Comparison of ENCODE assay signal across 8 mouse cellular contexts in genomic region chr13:59585648-59586005, GRCm38 (mm10). TPM values are rescaled to one million over a fixed set of nuclear protein-coding genes. Genes with fewer than 3 reads are reported as not detected.
DNase-seq lines count a peak whose midpoint lies in the region; ATAC-seq and TF ChIP-seq lines count a peak whose summit lies in the region.

No protein-coding gene starts in this region.

- H3K4me3 ChIP-seq in kidney, embryonic 15.5 days (replicated peaks): peak overlapping the region; percentile 76
- peak overlapping the region; percentile 71 to 100 for H3K4me3 ChIP-seq in ES-E14 (ENCODE audit: insufficient read depth in 1 of 2, low read depth in 1 of 2, low read length in 2 of 2, poor library complexity in 1 of 2, severe bottlenecking in 1 of 2)
- H3K4me3 ChIP-seq in cortical plate, adult 2 months (ENCODE audit: insufficient read depth, low read length): peak overlapping the region; percentile 71
- H3K4me3 ChIP-seq in heart, embryonic 15.5 days: peak overlapping the region; percentile 79
- peak overlapping the region; percentile 90 for H3K4me3 ChIP-seq in liver, embryonic 12.5 days
- H3K4me3 ChIP-seq in neural tube, embryonic 14.5 days (ENCODE audit: low read depth, low read length): peak overlapping the region; percentile 92

- H3K36me3 ChIP-seq in kidney, embryonic 15.5 days: peaks cover 33% of the 10 kb centered on the region
- H3K36me3 ChIP-seq in ES-E14 (ENCODE audit: control insufficient read depth, insufficient read depth, low read length, poor library complexity, severe bottlenecking): peaks cover 4% of the 10 kb centered on the region
- peaks cover 18% of the 10 kb centered on the region for H3K36me3 ChIP-seq in heart, embryonic 15.5 days
- H3K36me3 ChIP-seq in liver, embryonic 12.5 days: peaks cover 28% of the 10 kb centered on the region
- peaks cover 12% of the 10 kb centered on the region for H3K36me3 ChIP-seq in neural tube, embryonic 14.5 days (ENCODE audit: control insufficient read depth, insufficient read depth, low read length)

- H3K4me1 ChIP-seq in kidney, embryonic 15.5 days: peaks cover 30% of the 10 kb centered on the region
- H3K4me1 ChIP-seq in ES-E14 (ENCODE audit: control insufficient read depth in 2 of 2, insufficient read depth in 2 of 2, low read length in 2 of 2, poor library complexity in 1 of 2): peaks cover 2 to 5% of the 10 kb centered on the region in 2 experiments; a peak in 2 of 4 replicates
- H3K4me1 ChIP-seq in cortical plate, adult 2 months (ENCODE audit: control insufficient read depth, insufficient read depth, low read length): peaks cover 4% of the 10 kb centered on the region; the same call in 1 of the 2 replicates
- peaks cover 23% of the 10 kb centered on the region for H3K4me1 ChIP-seq in heart, embryonic 15.5 days (replicated peaks)
- H3K4me1 ChIP-seq in liver, embryonic 12.5 days: peaks cover 39% of the 10 kb centered on the region
- H3K4me1 ChIP-seq in neural tube, embryonic 14.5 days (ENCODE audit: control insufficient read depth, insufficient read depth, low read length): peaks cover 22% of the 10 kb centered on the region

- H3K27ac ChIP-seq in kidney, embryonic 15.5 days: peak overlapping the region; percentile 70
- H3K27ac ChIP-seq in ES-E14 (ENCODE audit: insufficient read depth, low read depth, low read length, poor library complexity, severe bottlenecking): peak overlapping the region; percentile 76
- H3K27ac ChIP-seq in cortical plate, adult 2 months (ENCODE audit: insufficient read depth, low read length): no peak overlapping the region
- peak overlapping the region; percentile 76 for H3K27ac ChIP-seq in heart, embryonic 15.5 days
- peak overlapping the region; percentile 78 for H3K27ac ChIP-seq in liver, embryonic 12.5 days
- H3K27ac ChIP-seq in neural tube, embryonic 14.5 days (ENCODE audit: low read depth, low read length): peak overlapping the region; percentile 80

- no peak for TF ChIP-seq CTCF in cortical plate, adult 2 months (IDR thresholded peaks at IDR 0.05; ENCODE audit: extremely low read depth, insufficient read depth, low read length)

- ATAC-seq in kidney, embryonic 15.5 days (replicated peaks; ENCODE audit: low FRiP score): no peak
- no peak for ATAC-seq in heart, embryonic 15.5 days (replicated peaks; ENCODE audit: insufficient number of reproducible peaks, insufficient read depth, low FRiP score, low read depth)
- no peak; the same call in 1 of the 2 replicates for ATAC-seq in liver, embryonic 12.5 days
- ATAC-seq in neural tube, embryonic 14.5 days (ENCODE audit: low read depth): no peak
- no peak for ATAC-seq in megakaryocyte-erythroid progenitor cell, adult 5-6 weeks (replicated peaks; ENCODE audit: low FRiP score, low TSS enrichment, poor library complexity, severe bottlenecking)

- peak overlapping the region; percentile 77 for H3K9ac ChIP-seq in kidney, embryonic 15.5 days
- peak overlapping the region; percentile 99 for H3K9ac ChIP-seq in ES-E14 (ENCODE audit: insufficient read depth, low read depth, low read length, poor library complexity, severe bottlenecking)
- peak overlapping the region; percentile 87 for H3K9ac ChIP-seq in heart, embryonic 15.5 days
- H3K9ac ChIP-seq in liver, embryonic 12.5 days: peak overlapping the region; percentile 89
- H3K9ac ChIP-seq in neural tube, embryonic 14.5 days (replicated peaks; ENCODE audit: low read depth, low read length): peak overlapping the region; percentile 88

- in situ Hi-C loops in ES-E14 (cut with MboI; ENCODE audit: low sequenced_read_pairs in 2 of 2, unreplicated experiment in 2 of 2): no loop called here

- H3K4me2 ChIP-seq in kidney, embryonic 15.5 days: peak overlapping the region; percentile 73
- peak overlapping the region; percentile 72 for H3K4me2 ChIP-seq in heart, embryonic 15.5 days
- H3K4me2 ChIP-seq in liver, embryonic 12.5 days: peak overlapping the region; percentile 96
- peak overlapping the region; percentile 63 for H3K4me2 ChIP-seq in neural tube, embryonic 14.5 days (ENCODE audit: low read depth, low read length)

- WGBS in kidney, embryonic 15.5 days: under 1% methylated on average over 28 of the region's 28 CpGs
- WGBS in heart, embryonic 15.5 days: under 1% methylated on average over 28 of the region's 28 CpGs
- whole genome bisulfite sequencing in liver, embryonic 12.5 days (ENCODE audit: insufficient replicate concordance): 2% methylated on average over 28 of the region's 28 CpGs
- under 1% methylated on average over 28 of the region's 28 CpGs for WGBS in neural tube, embryonic 14.5 days

- no peak for TF ChIP-seq POLR2A in cortical plate, adult 2 months (IDR thresholded peaks at IDR 0.05; ENCODE audit: extremely low read depth, insufficient read depth, low read length)

- DNase-seq in kidney, postnatal 14 days: no peak
- no peak for DNase-seq in ES-E14 (ENCODE audit: low read depth, low spot score)

- no peaks in the 10 kb centered on the region for H3K27me3 ChIP-seq in kidney, embryonic 15.5 days
- no peaks in the 10 kb centered on the region for H3K27me3 ChIP-seq in heart, embryonic 15.5 days
- no peaks in the 10 kb centered on the region for H3K27me3 ChIP-seq in liver, embryonic 12.5 days (replicated peaks)
- H3K27me3 ChIP-seq in neural tube, embryonic 14.5 days (ENCODE audit: control insufficient read depth, insufficient read depth, low read length): no peaks in the 10 kb centered on the region

- H3K9me3 ChIP-seq in kidney, embryonic 15.5 days (replicated peaks): no peaks in the 10 kb centered on the region
- no peaks in the 10 kb centered on the region for H3K9me3 ChIP-seq in ES-E14 (ENCODE audit: control insufficient read depth, insufficient read depth, low read depth, low read length)
- H3K9me3 ChIP-seq in heart, embryonic 15.5 days (replicated peaks): no peaks in the 10 kb centered on the region
- H3K9me3 ChIP-seq in liver, embryonic 12.5 days (replicated peaks): no peaks in the 10 kb centered on the region
- no peaks in the 10 kb centered on the region for H3K9me3 ChIP-seq in neural tube, embryonic 14.5 days (ENCODE audit: control insufficient read depth, low read length)

TF ChIP-seq in ES-E14, 5 proteins besides CTCF, POLR2A, EP300 and RAD21:
- TF ChIP-seq CHD2 (IDR thresholded peaks at IDR 0.05; ENCODE audit: low read depth, low read length): no peak
- TF ChIP-seq HCFC1 (IDR thresholded peaks at IDR 0.05; ENCODE audit: borderline replicate concordance, insufficient read depth, low read length): no peak
- no peak for TF ChIP-seq ZC3H11A (IDR thresholded peaks at IDR 0.05; ENCODE audit: borderline replicate concordance, low read depth, low read length)
- TF ChIP-seq ZNF384 (IDR thresholded peaks at IDR 0.05; ENCODE audit: low read depth, low read length): no peak
- TF ChIP-seq MAFK (IDR thresholded peaks at IDR 0.05; ENCODE audit: insufficient read depth, low read depth, low read length): no peak

RNA-seq across cellular contexts. Expression of gene Naa35, which starts 0.6 kb away (rescaled TPM):
- polyA plus RNA-seq in kidney, embryonic 15.5 days (2015; fragmentation: Nextera tagmentation; extraction: Ambion mirVana): 101 and 113 TPM in 2 replicates
- 75.4 and 79.1 TPM in 2 replicates for total RNA-seq in ES-E14 (2012; rRNA removed)
- 78.4 and 79.8 TPM in 2 replicates for polyA plus RNA-seq in cortical plate, adult 2 months (2012; rRNA removed)
- polyA plus RNA-seq in heart, embryonic 15.5 days (2015; fragmentation: Nextera tagmentation; extraction: Ambion mirVana): 69.6 and 85.3 TPM in 2 replicates
- 35.5 and 37.2 TPM in 2 replicates for polyA plus RNA-seq in liver, embryonic 12.5 days (2016; fragmentation: Nextera tagmentation; extraction: Ambion mirVana)
- polyA plus RNA-seq in neural tube, embryonic 14.5 days (2014; fragmentation: Nextera tagmentation; extraction: Ambion mirVana): 120 and 131 TPM in 2 replicates
- total RNA-seq in megakaryocyte-erythroid progenitor cell, adult 5-6 weeks (2014; fragmentation: Nextera tagmentation): 76.9 and 107 TPM in 2 replicates
- total RNA-seq in megakaryocyte-erythroid progenitor cell, adult 5-6 weeks (2017): 38.5 and 58.0 TPM in 2 replicates

RNA-seq across cellular contexts. Expression of gene Agtpbp1, which starts 0.6 kb away (rescaled TPM):
- 12.5 and 13.3 TPM in 2 replicates for polyA plus RNA-seq in kidney, embryonic 15.5 days (2015; fragmentation: Nextera tagmentation; extraction: Ambion mirVana)
- total RNA-seq in ES-E14 (2012; rRNA removed): 25.0 and 32.1 TPM in 2 replicates
- polyA plus RNA-seq in cortical plate, adult 2 months (2012; rRNA removed): 105 and 106 TPM in 2 replicates
- polyA plus RNA-seq in heart, embryonic 15.5 days (2015; fragmentation: Nextera tagmentation; extraction: Ambion mirVana): 11.7 and 13.2 TPM in 2 replicates
- 12.1 and 13.2 TPM in 2 replicates for polyA plus RNA-seq in liver, embryonic 12.5 days (2016; fragmentation: Nextera tagmentation; extraction: Ambion mirVana)
- polyA plus RNA-seq in neural tube, embryonic 14.5 days (2014; fragmentation: Nextera tagmentation; extraction: Ambion mirVana): 97.3 and 112 TPM in 2 replicates
- total RNA-seq in megakaryocyte-erythroid progenitor cell, adult 5-6 weeks (2014; fragmentation: Nextera tagmentation): 49.2 and 59.4 TPM in 2 replicates
- total RNA-seq in megakaryocyte-erythroid progenitor cell, adult 5-6 weeks (2017): 67.9 and 69.6 TPM in 2 replicates
